Mouse (Mus musculus) left cerebral cortex, adult 9 months (tissue): ENCODE measurements at regions not wholly inside any gene's neighbourhood (a gene's known extent, or its start where the extent isn't known, plus 50 kb on each side); places are given as distances from the start of the nearest gene placed in this dataset.
A peak's percentile ranks its signal among the peaks of the same experiment; 100 is the strongest.

Experiments used
- DNase-seq, 2 experiments: peaks; one replicate each; pipeline ENCODE4 v3.0.0; 2022; ENCODE audit warnings: low spot score in 2 of 2

DNA sequence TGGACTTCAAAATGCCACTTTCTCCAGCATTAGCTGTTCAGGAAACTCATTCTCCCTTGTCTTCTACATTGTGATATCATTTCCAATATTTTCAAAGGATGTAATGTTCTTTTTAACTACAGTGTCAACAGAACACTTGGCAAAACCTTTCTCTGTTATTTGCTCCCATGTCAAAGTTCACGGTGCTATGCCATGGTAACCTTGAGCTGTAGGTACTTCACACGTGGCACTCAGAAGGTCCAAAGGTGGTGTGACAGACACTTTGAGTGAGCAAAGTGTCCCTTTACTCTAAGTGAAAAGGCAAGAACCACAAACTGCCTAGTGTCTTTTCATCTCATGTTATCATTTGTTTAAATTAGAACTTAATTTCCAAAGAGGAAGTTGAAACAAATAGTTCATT lies 53.3 kb upstream of the Tram2 start:
- DNase-seq = no peak

DNA sequence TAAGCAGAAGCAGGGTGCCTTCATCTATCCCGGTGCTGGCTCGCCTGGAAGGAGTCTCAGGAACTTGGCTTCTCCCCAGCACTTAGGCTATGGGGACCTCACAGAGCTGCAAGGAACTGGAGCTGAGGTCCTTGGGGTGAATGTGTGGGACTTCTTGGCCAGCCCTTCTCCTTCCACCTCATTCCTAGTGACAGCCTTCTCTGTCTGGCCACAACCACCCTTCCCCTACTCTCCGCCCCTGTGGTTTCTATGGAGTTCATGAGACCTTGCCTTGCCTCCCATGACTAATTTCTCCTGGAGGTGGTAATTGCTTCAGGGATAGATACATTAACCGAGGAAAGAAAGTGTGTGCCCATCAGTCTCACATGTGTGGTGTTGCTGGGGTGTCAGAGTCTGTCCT lies 67.9 kb upstream of the Tram2 start:
- DNase-seq = no peak

- peak in 1 of 2 experiments; percentile 84 for DNase-seq
Measured at GRCm38 (mm10) chr1:21161742-21162141, 56.6 kb upstream of the Tmem14a start.

- DNase-seq = peak; percentile 71 to 90
Measured at GRCm38 (mm10) chr1:21166287-21166733, 52.1 kb upstream of the Tmem14a start.

DNA sequence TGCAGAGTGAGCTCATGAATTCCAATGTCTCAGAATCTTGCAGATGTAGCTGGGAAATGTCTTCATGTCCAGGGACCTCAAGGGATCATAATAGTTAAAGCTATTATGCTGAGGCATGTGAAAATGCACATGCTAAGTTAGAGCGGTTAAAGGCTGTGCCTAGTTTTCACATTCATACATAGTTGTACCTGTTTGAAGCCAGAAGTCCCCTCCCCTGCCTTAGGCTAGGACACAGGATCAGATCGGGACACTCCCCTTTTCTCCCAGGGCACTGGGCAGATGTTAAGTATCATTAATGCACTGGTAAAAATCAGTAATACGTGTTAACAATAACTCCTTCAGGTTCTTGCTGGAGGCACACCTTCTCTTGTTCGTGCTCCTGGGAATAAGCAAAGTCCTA lies 51.6 kb upstream of the Tmem14a start:
- no peak for DNase-seq
